In the genomic region with DNA sequence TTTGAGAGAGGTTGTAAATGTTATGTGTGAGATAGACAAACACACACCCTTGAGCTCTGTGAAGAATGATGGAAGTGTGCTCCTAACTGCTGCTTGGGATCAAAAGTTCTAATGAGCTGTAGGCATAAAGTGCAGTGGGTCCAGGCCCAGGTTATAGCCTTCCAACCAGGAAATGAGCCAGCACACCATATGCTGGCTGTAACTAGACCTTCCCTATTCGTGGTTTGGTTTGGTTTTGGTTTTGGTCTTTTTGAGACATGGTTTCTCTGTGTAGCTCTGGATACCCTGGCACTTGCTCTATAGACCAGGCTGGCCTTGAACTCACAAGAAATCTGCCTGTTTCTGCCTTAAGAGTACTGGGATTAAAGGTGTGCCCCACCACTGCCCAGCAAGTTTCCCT, we compare ENCODE assay signal across 34 mouse cellular contexts. TPM values are rescaled to one million over a fixed set of nuclear protein-coding genes. Genes with fewer than 3 reads are reported as not detected.
DNase-seq lines count a peak whose midpoint lies in the region; ATAC-seq lines count a peak whose summit lies in the region.
"Had no signal": no experiment of that assay in that cellular context is flagged by ENCODE, and none has a peak within 500 bp of the region (broad histone marks: within the 10 kb centered on the region; RNA-seq: fewer than 3 reads in every experiment).

No protein-coding gene starts in this region.

- H3K4me1 ChIP-seq in midbrain, embryonic 10.5 days: no peaks in the 10 kb centered on the region
- H3K4me1 ChIP-seq: forebrain, embryonic 10.5 days had no signal

- WGBS in midbrain, embryonic 10.5 days: 77% methylated on average over 1 of the region's 1 CpGs

- no peaks in the 10 kb centered on the region for H3K27me3 ChIP-seq in splenic B cell, adult 2 months (ENCODE audit: control insufficient read depth, insufficient read depth, low read length, poor library complexity, severe bottlenecking)
- no peaks in the 10 kb centered on the region for H3K27me3 ChIP-seq in midbrain, embryonic 10.5 days (ENCODE audit: low read depth, poor library complexity, severe bottlenecking)
- H3K27me3 ChIP-seq: forebrain, embryonic 13.5 days; heart, embryonic 12.5 days; heart, embryonic 15.5 days had no signal

- H3K36me3 ChIP-seq in splenic B cell, adult 2 months (ENCODE audit: control insufficient read depth, insufficient read depth, low read length, poor library complexity, severe bottlenecking): no peaks in the 10 kb centered on the region
- H3K36me3 ChIP-seq in midbrain, embryonic 10.5 days: no peaks in the 10 kb centered on the region
- H3K36me3 ChIP-seq: forebrain, embryonic 10.5 days; heart, embryonic 12.5 days; heart, embryonic 15.5 days had no signal

- H3K9me3 ChIP-seq in midbrain, embryonic 10.5 days (replicated peaks): no peaks in the 10 kb centered on the region
- H3K9me3 ChIP-seq: forebrain, embryonic 10.5 days; forebrain, embryonic 13.5 days; heart, embryonic 12.5 days; heart, embryonic 15.5 days had no signal

- peak; percentile 63 for DNase-seq in 416B (ENCODE audit: low read depth)
- DNase-seq in splenic B cell, adult 2 months (ENCODE audit: low read depth, low spot score): peak; percentile 10
- DNase-seq in embryo, embryonic 10.5 days (ENCODE audit: low spot score): no peak
- no peak for DNase-seq in midbrain, embryonic 10.5 days (ENCODE audit: low spot score)
- DNase-seq in urinary bladder, postnatal 14 days (ENCODE audit: low spot score): no peak
- DNase-seq: adrenal gland, adult 8-10 months; adrenal gland, postnatal 25 days; B cell, adult 2 months; cerebellum, adult 11 months; cerebellum, adult 2 months; cerebellum, adult 9-11 months; cerebellum, postnatal 25 days; gastrocnemius, adult 2 months; gastrocnemius, postnatal 14 days; heart, adult 18-20 months; heart, postnatal 10 days; heart, postnatal 36 days had no signal

- H3K4me3 ChIP-seq in midbrain, embryonic 10.5 days: no peak overlapping the region
- H3K4me3 ChIP-seq: forebrain, embryonic 10.5 days; forebrain, embryonic 13.5 days; gastrocnemius, adult 2 months; heart, embryonic 12.5 days; heart, embryonic 15.5 days had no signal

- H3K27ac ChIP-seq in midbrain, embryonic 10.5 days (replicated peaks): no peak overlapping the region
- H3K27ac ChIP-seq: forebrain, embryonic 10.5 days; forebrain, embryonic 13.5 days; gastrocnemius, adult 2 months; heart, embryonic 15.5 days; hindbrain, embryonic 14.5 days; hindbrain, postnatal 0 days had no signal

- ATAC-seq in common myeloid progenitor, adult 5-6 weeks (replicated peaks; ENCODE audit: low read depth, poor library complexity, severe bottlenecking): peak; percentile 48
- ATAC-seq in megakaryocyte, adult 5-6 weeks (ENCODE audit: poor library complexity, severe bottlenecking): peak; percentile 38; the same call in 1 of the 2 replicates
- ATAC-seq: activated CD4-positive, CD25-positive, alpha-beta regulatory T cell, adult 4 months; forebrain, embryonic 13.5 days; forebrain, embryonic 16.5 days; hindbrain, postnatal 0 days; inflammation-experienced regulatory T-cells, adult 6 months had no signal

RNA-seq across cellular contexts. Expression of a gene that starts 13.2 kb away (rescaled TPM):
- total RNA-seq in common myeloid progenitor, adult 5-6 weeks (2017): not detected in 2 replicates
- total RNA-seq in megakaryocyte, adult 5-6 weeks (2015): not detected in 2 replicates
- not detected in 2 replicates for total RNA-seq in megakaryocyte, adult 5-6 weeks (2017)
- polyA plus RNA-seq in midbrain, embryonic 10.5 days (2016; fragmentation: Nextera tagmentation; extraction: Ambion mirVana): not detected in 2 replicates
- total RNA-seq: gastrocnemius, adult 2 months; gastrocnemius, postnatal 14 days; gastrocnemius, postnatal 4 days; heart, adult 18-20 months; heart, postnatal 10 days; heart, postnatal 36 days; hindbrain, postnatal 0 days had no signal
- polyA plus RNA-seq: activated CD4-positive, CD25-positive, alpha-beta regulatory T cell, adult 4 months; cerebellum, adult 2 months; cortical plate, adult 2 months; embryonic facial prominence, embryonic 11.5 days; embryonic facial prominence, embryonic 14.5 days; forebrain, embryonic 10.5 days; forebrain, embryonic 13.5 days; forebrain, embryonic 16.5 days; frontal cortex, adult 2 months; heart, embryonic 12.5 days; heart, embryonic 15.5 days; hindbrain, embryonic 11.5 days; hindbrain, embryonic 14.5 days; inflammation-experienced regulatory T-cells, adult 6 months had no signal

RNA-seq across cellular contexts. Expression of a gene that starts 37.1 kb away (rescaled TPM):
- total RNA-seq in common myeloid progenitor, adult 5-6 weeks (2017): 107 and 108 TPM in 2 replicates
- total RNA-seq in megakaryocyte, adult 5-6 weeks (2015): 47.6 and 53.4 TPM in 2 replicates
- total RNA-seq in megakaryocyte, adult 5-6 weeks (2017): 28.9 and 32.8 TPM in 2 replicates
- 9.8 and 9.9 TPM in 2 replicates for polyA plus RNA-seq in midbrain, embryonic 10.5 days (2016; fragmentation: Nextera tagmentation; extraction: Ambion mirVana)

Comparison
In these comparisons a context has a peak if more than half of its experiments do, and no peak if none do; other contexts are left out.
1. DNase-seq: peak in 416B (single experiment) and splenic B cell, adult 2 months (single experiment); none in embryo, embryonic 10.5 days (single experiment), midbrain, embryonic 10.5 days (single experiment) and urinary bladder, postnatal 14 days (single experiment).